Mouse (Mus musculus) cerebellum, adult 2 months (tissue): ENCODE data around the gene Strip1. TPM values are rescaled to one million over a fixed set of nuclear protein-coding genes. Genes with fewer than 3 reads are reported as not detected.

Experiments
- DNase-seq, 2 experiments: peaks; one replicate each; pipeline ENCODE4 v3.0.0; 2021
- H3K27ac ChIP-seq: fragments of 200-500 bp; 2 replicates; pipeline ENCODE4 v1.5.1; 2012; ENCODE audit warnings: low read length, control low read depth, inconsistent platforms; ENCODE audit not compliant: insufficient read depth
- H3K27me3 ChIP-seq: fragments of 200-500 bp; 2 replicates; pipeline ENCODE4 v1.6.1; 2012; ENCODE audit warnings: inconsistent platforms, mild to moderate bottlenecking, low read length, moderate library complexity; ENCODE audit not compliant: control insufficient read depth, insufficient read depth
- H3K4me1 ChIP-seq: fragments of 200-500 bp; 2 replicates; pipeline ENCODE4 v1.6.1; 2011; ENCODE audit warnings: low read length; ENCODE audit not compliant: control insufficient read depth, insufficient read depth
- H3K4me3 ChIP-seq: fragments of 200-500 bp; replicated peaks from 2 replicates; pipeline ENCODE3; 2011; ENCODE audit warnings: mild to moderate bottlenecking, low read depth, low read length, control low read depth; ENCODE audit not compliant: insufficient read depth
- CTCF ChIP-seq: fragments of 200-500 bp; IDR thresholded peaks from 2 replicates; pipeline ENCODE4 v1.5.1; 2011; ENCODE audit warnings: low read depth, mild to moderate bottlenecking, control low read depth, low read length, moderate library complexity, borderline replicate concordance; ENCODE audit not compliant: insufficient read depth
- POLR2A ChIP-seq: fragments of 200-500 bp; IDR thresholded peaks from 2 replicates; pipeline ENCODE4 v1.6.1; 2011; ENCODE audit warnings: low read length, control low read depth, borderline replicate concordance; ENCODE audit not compliant: insufficient read depth
- WGBS: fragments of 180-500 bp; shearing (Covaris S2); methylation state at CpG from one replicate; pipeline ENCODE4 v1.1.7; 2018; 5-methylcytosine and 5-hydroxymethylcytosine counted together
- polyA plus RNA-seq: library from polyadenylated mRNA; depleted of rRNA; stranded (reverse); fragments of >200 nt; gene quantifications from 2 replicates; pipeline ENCODE4 v1.2.3, GENCODE M21; 2012

Gene Strip1
- polyA plus RNA-seq, 1 experiment = 93.6 TPM

DNA sequence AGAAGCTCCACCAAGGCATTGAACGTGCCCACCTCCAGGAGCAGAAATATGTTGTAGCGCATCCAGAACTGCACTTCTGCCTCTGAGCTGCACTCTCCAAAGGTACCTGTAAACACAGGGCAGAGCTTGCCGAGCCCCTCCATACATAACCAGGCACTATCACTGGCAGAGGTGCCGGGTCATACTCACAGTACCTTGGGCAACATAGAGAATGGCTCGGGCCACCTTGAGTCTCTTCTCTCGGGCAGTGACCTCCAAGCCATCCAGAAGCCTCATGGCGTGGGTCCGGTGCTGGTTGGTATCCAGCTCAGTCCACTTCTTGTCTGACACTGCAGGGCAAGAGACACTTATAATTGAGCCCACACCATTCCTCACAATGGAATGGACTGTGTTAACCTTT, 4.7 kb downstream of the Strip1 start:
- Histone ChIP-seq H3K4me1 (no peaks in the 10 kb centered on the region; the same call in 1 of the 2 replicates), H3K27ac (no peak overlapping the region), H3K27me3 (no peaks in the 10 kb centered on the region), H3K4me3 (no peak overlapping the region)
- no peak for DNase-seq
- TF ChIP-seq CTCF (no peak), POLR2A (no peak)
- WGBS = 93% methylated on average over 8 of the region's 8 CpGs

- DNase-seq = no peak
- H3K27me3 ChIP-seq = no peaks in the 10 kb centered on the region
- H3K4me1 ChIP-seq = no peaks in the 10 kb centered on the region; the same call in 1 of the 2 replicates
- TF ChIP-seq CTCF = no peak
- TF ChIP-seq POLR2A = no peak
- no peak overlapping the region for H3K4me3 ChIP-seq
- H3K27ac ChIP-seq = no peak overlapping the region
- 90% methylated on average over 8 of the region's 8 CpGs for WGBS
Observed at GRCm38 (mm10) chr3:107625536-107625935, 6.0 kb downstream of the Strip1 start.

- no peak for TF ChIP-seq POLR2A
- TF ChIP-seq CTCF = no peak
- H3K4me1 ChIP-seq = no peaks in the 10 kb centered on the region; the same call in 1 of the 2 replicates
- H3K4me3 ChIP-seq = no peak overlapping the region
- no peaks in the 10 kb centered on the region for H3K27me3 ChIP-seq
- WGBS = 93% methylated on average over 8 of the region's 8 CpGs
- DNase-seq = no peak
- H3K27ac ChIP-seq = no peak overlapping the region
Observed at GRCm38 (mm10) chr3:107624424-107624823, 7.1 kb downstream of the Strip1 start.

DNA sequence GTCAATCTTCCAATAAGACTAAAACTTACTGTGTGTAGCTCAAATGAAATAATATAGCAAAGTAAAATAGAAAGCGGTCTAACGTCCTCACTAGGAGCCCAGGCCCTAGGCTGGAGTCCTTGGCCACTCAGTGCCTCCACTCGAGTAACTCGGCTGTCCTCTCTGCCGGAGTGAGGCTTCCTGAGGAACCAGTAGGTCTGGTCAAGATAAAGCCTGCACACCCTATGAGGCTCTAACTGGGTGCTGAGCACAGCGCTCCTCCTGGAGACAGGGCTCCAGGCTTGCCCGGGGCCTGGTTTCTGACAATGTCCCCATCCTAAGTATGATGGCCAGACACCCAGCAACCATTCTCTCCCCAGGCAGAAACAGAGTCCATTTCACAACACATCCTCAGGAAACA, 9.0 kb downstream of the Strip1 start:
- TF ChIP-seq CTCF (no peak), POLR2A (no peak)
- DNase-seq = no peak
- H3K4me1 ChIP-seq = no peaks in the 10 kb centered on the region
- no peak overlapping the region for H3K27ac ChIP-seq
- H3K27me3 ChIP-seq = no peaks in the 10 kb centered on the region
- WGBS = 92% methylated on average over 7 of the region's 7 CpGs
- H3K4me3 ChIP-seq = no peak overlapping the region

DNA sequence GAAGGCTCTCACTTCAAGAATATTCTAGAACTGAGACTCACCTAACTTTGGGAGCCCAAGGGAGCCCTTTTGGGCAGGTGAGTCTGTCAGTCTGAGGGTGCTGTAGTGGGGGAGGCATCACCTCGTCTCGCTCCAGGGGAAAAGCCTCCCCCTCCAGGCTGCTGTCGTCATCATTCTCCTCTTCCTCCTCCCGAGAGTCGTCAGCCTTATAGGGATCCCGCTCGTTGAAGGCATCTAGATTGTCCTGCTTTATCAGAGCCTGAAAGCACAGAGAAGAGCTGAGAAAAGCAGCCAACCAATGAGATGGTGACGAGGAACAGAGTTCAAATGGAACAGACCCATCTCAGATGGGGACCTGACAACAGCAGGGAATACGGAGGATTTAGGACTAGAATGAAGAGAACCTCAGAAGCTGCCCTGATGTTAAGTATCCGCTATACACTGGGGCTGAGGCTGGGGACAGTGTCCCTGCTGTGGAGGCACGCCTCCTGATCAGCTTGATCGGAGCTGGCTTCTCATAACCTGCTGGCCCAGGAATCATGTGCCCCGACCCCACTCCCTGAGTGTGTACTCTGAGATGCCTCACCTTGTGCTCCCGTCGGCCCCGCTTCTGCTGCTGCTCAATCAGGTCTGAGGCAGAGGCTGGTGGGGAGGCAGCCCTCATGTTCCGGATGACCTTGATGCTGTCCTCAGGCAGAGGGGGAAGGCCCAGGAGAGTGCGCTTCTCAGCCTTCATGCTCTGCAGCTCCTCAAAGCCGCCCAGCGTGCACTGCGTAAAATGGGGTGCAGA, 10.0 kb downstream of the Strip1 start:
- TF ChIP-seq POLR2A (no peak), CTCF (no peak)
- DNase-seq = no peak
- WGBS = 83% methylated on average over 21 of the region's 21 CpGs

GRCm38 (mm10) chr3:107619911-107620310, 11.6 kb downstream of the Strip1 start:
- 60% methylated on average over 6 of the region's 6 CpGs for WGBS
- Histone ChIP-seq H3K27ac (no peak overlapping the region), H3K4me3 (no peak overlapping the region), H3K27me3 (no peaks in the 10 kb centered on the region), H3K4me1 (no peaks in the 10 kb centered on the region)
- peak in 1 of 2 experiments; percentile 3 for DNase-seq
- TF ChIP-seq CTCF (no peak), POLR2A (no peak)

More for the DNA sequence above, 10.0 kb downstream of the Strip1 start:
- no peak overlapping the region for H3K27ac ChIP-seq
- H3K4me3 ChIP-seq = no peak overlapping the region
- no peaks in the 10 kb centered on the region for H3K4me1 ChIP-seq
- H3K27me3 ChIP-seq = no peaks in the 10 kb centered on the region

DNA sequence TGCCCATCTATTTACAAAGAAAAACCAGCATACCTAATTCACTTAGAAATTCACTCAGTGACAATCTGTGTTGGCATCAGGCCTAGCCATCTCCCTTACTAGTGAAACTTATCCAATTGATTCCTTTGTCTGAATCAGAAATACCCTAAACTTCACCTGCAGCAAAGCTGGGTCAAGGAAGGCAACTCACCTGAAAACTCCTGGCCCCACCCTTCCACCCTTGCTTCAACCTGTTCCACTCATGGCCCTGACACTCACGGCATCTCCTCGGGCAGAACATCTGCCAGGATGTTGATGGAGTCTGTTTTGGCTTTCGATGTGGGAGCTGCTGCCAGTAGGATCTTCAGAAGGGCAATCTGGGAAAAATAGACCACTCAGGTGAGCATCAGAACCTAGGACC, 13.7 kb downstream of the Strip1 start:
- Histone ChIP-seq H3K27ac (no peak overlapping the region), H3K4me1 (no peaks in the 10 kb centered on the region), H3K27me3 (no peaks in the 10 kb centered on the region), H3K4me3 (no peak overlapping the region)
- TF ChIP-seq POLR2A = no peak
- no peak for TF ChIP-seq CTCF
- peak in 1 of 2 experiments; percentile 3 for DNase-seq
- 78% methylated on average over 3 of the region's 3 CpGs for WGBS

DNA sequence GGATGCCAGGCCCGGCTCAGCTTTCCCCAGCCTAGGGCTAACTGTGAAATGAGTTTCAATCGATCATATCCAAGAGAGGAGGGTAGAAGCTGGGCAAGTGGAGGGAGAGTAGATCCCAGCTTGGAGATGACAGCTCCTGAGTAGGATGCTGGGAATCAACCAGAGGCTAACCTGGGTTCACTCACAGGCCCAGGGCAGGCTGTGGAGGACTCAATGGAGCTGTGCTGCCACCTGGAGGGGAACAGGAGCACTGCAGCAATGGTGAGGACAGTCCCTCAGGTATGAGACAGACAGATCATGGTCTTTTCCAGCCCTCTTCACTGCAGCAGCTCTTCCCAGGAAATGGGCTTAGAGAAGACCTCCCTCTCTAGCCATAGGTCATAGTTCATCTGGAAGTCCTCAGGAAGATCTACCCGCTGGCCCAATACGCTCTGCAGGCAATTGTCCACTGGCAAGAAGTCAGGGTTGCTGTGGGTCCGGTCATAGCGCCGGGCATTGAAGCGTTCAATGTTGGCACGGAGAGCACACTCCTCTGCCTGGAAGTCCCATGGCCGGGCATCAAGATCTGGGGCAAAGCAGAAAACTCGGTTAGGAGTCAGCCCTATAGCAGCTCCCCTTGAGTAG, 18.5 kb downstream of the Strip1 start:
- Histone ChIP-seq H3K27me3 (no peaks in the 10 kb centered on the region), H3K27ac (no peak overlapping the region), H3K4me1 (no peaks in the 10 kb centered on the region), H3K4me3 (no peak overlapping the region)
- WGBS = 17% methylated on average over 11 of the region's 11 CpGs
- peak; percentile 63 to 77 for DNase-seq
- TF ChIP-seq POLR2A (no peak), CTCF (peak; percentile 97)
